Mouse (Mus musculus): ENCODE data around the gene Arf5. TPM values are rescaled to one million over a fixed set of nuclear protein-coding genes. Genes with fewer than 3 reads are reported as not detected.

Arf5 gene
- polyA plus RNA-seq, 1 experiment from 2014 or later = 299 TPM

DNA sequence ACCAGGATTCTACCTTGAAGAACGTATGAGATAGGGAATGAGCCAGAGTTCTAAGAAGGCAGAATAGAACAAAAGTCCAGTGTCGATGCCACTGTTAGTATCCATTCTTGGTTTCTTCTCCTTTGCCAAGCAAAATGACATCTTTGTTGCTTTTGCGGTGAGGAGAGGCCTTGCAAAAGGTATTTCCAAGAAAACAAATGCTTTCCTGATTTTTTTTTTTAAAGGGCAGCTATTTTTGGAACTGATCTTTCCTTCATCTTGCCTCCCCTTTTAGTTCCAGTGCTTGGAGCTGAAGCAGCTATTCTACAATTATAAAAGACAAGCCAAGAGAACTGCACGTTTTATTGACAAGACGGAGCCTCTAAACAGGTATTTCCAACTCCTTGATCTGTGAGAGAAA lies 51.5 kb downstream of the Arf5 start, which contains the start of gene Snd1:
Snd1 (plus strand) TSS at position 301 of the 400 bp plus-strand sequence.
- H3K4me1 ChIP-seq = peaks cover 10% of the 10 kb centered on the region
- no peaks in the 10 kb centered on the region for H3K27me3 ChIP-seq (ENCODE audit: low read depth, poor library complexity, severe bottlenecking)
- no peak within 1 kb of the TSS for H3K27ac ChIP-seq (replicated peaks)
- H3K36me3 ChIP-seq = no peaks in the 10 kb centered on the region
- DNase-seq (ENCODE audit: low spot score) = no peak
- no peaks in the 10 kb centered on the region for H3K9me3 ChIP-seq (replicated peaks)
- WGBS = 92% methylated on average over 5 of the region's 5 CpGs
- no peak within 1 kb of the TSS for H3K4me3 ChIP-seq

Other genes starting within 250 kb of the Arf5 start
- 25.6 and 27.8 TPM in 2 replicates for gene Zfp800, start 25.6 kb upstream of the Arf5 start, polyA plus RNA-seq (2016; fragmentation: Nextera tagmentation; extraction: Ambion mirVana)
- 0.06 TPM in 1 of 2 replicates, not detected in the other for gene Fscn3, start 4.2 kb downstream of the Arf5 start, polyA plus RNA-seq (2016; fragmentation: Nextera tagmentation; extraction: Ambion mirVana)
- 11.3 and 11.4 TPM in 2 replicates for gene Gcc1, start 4.8 kb downstream of the Arf5 start, polyA plus RNA-seq (2016; fragmentation: Nextera tagmentation; extraction: Ambion mirVana)
- gene Pax4, start 25.8 kb downstream of the Arf5 start, polyA plus RNA-seq (2016; fragmentation: Nextera tagmentation; extraction: Ambion mirVana) = 0.21 TPM in 1 of 2 replicates, not detected in the other
- 110 and 117 TPM in 2 replicates for gene Snd1, start 51.6 kb downstream of the Arf5 start, polyA plus RNA-seq (2016; fragmentation: Nextera tagmentation; extraction: Ambion mirVana)